Mouse (Mus musculus): ENCODE results near the gene Ikzf1.

The Ikzf1 gene

DNA sequence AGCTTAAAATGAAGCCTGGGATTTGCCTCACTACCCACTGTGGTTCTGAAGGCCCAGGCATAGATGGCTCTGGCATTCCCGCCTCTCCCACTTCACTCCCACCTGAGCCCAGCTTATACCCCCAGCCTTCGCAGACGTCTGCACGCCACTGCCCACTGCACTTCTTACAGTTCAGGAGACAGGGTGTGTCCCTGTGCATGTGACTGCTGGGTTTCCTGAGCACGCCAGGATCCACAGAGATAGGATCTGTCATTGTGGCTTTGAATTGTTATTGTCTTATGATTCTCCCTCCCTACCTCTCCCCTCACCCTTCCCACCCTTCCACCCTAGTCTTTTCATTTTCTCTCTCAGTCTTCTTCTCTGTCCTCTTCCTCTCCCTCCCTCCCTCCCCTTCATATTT, 34.9 kb downstream of the Ikzf1 start:
- DNase-seq (ENCODE audit: low spot score in 2 of 2): no peak

DNA sequence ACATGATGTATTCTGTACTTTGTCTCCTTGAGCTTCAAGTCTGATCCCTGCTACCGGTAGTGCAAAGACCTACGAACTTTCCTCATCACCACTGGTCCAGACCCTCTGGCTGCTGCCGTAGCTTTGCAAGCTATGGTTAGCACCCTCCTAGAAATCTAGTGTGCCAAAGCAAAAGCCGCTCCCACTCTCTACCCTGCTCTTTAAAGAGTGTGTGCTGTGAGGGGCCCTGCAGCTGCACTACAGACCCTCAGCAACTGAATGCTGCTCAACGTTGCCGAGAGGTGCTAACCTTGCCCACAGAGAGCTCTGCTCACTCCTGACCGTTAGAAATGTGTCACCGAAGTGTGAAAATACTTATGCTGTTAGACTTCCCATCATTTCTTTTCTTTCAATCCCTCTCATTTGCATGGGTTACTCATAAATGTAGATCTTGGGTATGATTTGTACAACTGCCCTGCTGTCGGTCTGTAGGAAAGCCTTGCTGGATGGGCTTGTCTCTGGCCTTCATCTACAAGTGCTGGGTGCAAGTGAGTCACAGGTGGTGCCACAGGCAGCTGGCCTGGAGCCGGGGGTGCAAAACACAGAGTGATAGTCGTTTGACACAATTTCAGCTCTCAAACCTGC, 40.6 kb downstream of the Ikzf1 start:
- no peak for DNase-seq (ENCODE audit: low spot score in 2 of 2)

DNA sequence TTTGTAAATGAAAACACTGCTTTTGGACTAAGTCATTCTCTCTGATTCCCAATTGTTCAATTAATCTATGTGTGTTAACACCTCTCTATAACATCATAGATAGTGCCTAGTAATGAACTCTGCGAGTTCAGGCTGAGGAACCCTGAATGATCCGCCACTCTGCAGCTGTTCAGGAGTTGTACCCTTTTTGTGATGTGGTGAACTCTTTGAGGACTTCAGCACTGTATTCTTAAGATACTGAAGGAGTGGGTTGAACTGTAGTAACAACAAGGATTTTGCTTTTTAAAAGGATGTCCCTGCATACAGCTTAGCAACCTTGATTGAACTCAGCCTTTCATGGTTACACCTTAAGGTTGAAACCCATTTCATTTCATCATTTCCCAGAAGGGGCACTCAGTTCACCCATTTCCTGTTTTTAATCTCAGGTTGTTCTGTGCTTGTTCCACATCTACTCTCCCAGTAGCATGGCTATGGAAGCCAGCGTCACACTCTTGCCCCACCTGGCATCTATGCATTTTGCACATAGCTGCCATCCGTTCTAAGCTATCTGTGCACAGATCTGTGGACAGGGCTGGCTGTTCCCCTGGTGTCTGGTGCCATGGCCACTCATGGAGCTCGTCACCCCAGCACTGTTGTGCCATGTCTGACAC, 41.2 kb downstream of the Ikzf1 start:
- DNase-seq (ENCODE audit: low spot score in 2 of 2): no peak

DNA sequence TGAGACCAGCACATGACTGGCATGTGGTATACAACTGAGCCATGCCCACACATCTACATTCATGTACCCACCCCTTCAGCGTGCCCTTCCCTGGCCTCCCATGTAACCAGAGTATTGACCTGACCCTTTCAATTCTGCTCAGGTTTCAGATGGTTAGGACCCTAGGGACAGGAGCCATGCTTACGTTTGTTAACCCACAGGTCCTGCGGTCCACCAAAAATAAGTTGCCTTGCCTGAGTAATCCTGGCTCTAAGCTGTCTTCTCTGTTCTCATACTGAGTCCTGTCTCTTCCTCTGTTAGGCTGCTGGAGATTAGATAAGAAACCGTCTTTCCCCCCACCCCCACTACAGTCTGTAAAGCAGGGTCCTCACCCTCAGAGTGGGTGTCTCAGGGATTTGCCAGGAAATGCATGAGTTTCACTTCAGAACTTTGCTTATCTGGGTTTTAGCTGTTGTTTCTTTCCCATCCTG, 42.0 kb downstream of the Ikzf1 start:
- no peak for DNase-seq (ENCODE audit: low spot score in 2 of 2)

DNA sequence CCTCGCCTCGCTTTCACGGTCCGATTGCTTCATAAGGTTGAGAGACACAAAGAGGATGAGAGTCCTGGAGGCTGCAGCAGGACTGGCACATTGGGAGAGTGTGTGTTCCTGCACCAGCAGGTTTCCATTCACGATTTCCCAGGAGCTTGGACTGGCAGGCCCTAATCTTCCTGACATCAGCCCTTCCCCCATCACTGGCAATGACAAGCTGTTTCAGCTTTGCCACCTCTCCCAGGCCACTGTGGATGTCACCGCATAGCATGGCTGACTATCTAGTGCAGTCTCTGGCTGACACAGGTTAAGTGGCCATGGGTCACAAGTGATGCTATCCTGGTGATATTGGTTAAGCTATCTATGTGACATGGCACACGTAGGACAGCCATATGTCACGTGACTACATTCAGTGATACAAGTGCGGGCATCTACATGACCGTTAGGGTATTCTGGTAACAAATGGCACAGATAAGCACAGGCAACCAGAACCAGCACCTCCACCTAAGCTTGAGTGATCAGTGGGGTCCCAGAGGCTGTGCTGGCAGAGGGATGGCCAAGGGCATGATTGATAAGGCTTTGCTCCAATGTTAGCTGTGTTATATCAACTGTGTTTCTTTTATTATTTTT, 43.2 kb downstream of the Ikzf1 start:
- DNase-seq (ENCODE audit: low spot score in 2 of 2): no peak

DNA sequence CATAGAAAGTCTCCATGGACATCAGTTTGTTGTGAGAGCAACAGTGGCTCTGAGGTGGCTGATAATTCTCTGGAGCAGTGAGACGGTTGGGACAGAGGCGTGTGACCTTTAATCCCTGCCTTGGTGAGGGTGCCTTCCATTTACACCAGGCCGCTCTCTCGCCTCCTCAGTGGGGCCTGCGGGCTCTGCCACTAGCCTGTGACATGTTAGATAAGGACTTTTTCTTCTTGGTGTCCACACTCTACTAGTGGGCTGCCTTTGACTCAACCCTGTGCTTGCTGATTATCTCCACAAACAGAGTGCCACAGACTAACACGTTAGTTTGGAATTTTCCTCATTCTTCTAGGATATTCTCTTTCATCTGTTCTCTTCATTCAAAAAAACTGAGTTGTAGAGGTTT, 44.4 kb downstream of the Ikzf1 start:
- peak; percentile 65 to 74 for DNase-seq (ENCODE audit: low spot score in 2 of 2)

DNA sequence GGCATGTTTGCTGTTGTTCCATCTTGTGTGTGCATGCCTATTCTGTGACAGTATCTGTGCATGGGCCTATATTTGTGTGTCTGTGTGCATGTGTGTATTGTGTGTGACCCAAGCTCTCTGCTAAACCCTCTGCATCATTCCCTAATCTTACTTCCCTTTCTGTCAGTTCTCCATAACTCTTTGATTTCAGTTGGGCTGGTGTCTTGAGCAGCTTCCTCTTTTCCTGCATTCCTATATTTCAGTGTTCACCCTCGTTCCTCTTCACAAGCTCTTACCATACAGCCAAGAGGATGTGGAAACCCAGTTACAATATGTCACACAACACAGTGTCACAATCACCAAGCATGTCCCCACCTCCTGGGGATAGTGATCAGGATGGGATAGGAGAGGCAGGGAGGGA, 45.3 kb downstream of the Ikzf1 start:
- DNase-seq (ENCODE audit: low spot score in 2 of 2): no peak

DNA sequence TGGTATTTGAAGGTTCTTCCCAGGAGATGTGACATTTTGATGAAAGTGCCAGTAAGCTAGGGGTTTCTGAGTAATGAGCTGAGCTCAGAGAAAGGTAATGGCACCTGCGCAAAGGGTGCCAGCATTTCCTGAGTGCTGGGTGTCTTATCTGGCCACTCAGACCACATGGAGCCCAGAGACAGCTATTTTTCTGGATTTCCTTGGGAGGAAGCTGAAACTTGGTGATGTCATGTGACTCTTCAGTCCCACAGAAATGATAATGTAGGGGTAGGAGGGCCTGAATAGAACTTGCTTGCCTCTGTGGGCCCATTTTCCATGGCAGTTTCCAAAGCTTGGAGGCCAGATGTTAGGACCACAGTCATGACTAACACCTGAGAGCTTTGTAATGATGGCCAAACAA, 46.9 kb downstream of the Ikzf1 start:
- no peak for DNase-seq (ENCODE audit: low spot score in 2 of 2)

DNA sequence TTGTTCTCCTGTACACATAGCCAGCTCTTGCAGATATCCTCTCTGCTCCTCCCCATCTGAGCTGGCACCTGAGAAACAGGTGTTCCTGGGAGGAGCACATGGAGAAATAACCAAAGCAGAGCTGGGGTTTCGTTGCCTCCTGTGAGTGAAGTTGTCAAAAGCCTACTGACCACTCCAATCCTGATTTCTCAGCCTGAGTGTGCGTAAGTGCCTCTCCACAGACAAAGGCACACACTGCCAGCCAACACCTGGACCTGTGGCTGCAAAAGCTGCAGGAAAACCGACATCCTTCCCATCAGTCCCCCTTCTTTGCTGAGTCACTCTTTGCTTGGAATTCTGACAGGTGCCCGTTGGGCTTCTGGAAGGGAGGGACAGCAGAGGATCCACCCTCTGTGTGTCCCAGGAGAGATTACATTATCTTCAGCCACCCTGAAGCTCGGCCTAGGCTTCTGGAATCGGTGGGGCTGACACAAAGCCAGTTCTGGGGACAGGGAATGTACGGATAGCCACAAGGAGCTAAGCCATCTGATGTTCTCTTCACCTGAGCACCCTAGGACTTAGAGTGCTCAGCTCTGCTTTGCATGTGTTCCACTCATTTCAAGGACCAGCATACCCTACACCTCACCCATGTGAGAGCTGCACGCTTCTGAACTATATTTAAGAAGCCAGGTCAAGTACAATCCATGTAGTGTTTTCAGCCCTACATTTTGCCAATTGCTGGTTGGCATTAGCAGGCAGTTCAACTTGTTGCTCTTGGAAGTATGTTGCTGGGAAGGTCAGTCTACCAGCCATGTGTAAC, 48.4 kb downstream of the Ikzf1 start:
- DNase-seq (ENCODE audit: low spot score in 2 of 2): peak; percentile 58 to 59

DNA sequence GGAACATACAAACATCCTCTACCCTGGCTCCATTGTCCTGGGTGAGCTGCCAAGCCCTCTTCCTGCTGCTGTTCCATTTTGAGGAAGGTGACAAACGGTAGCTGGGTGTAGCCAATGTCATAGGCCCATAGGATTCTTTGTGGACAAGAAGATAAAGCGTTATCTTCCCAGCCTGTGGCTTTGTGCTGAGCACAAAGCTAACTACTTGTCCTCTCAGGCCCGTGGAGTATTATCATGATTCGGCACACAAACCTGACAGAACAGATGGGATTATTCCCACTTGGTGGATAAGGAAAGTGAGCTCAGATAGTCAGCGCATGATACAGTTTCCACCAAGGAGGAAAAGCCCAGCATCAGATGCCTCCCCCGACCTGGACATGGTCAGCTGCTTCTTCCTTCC, 50.4 kb downstream of the Ikzf1 start:
- no peak for DNase-seq (ENCODE audit: low spot score in 2 of 2)

DNA sequence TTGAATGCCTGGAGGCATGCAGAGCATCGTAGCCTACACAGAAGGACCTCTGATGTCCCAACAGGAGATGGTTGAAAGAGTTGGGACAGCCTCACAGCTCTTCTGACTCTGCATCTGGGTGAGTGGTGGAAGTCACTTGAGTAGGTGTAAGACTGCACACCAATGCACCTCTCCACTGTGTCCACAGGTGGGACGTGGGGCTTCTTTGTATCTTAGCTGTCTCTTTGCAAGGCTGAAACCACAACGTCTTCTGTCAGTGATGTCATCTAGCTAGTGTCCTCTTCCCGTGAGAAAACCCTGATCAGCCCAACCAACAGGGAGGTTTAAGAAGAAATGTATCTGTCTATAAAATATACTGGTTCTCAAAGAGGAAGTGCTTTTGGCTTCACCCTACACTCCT, 52.1 kb downstream of the Ikzf1 start:
- DNase-seq (ENCODE audit: low spot score in 2 of 2): no peak

DNA sequence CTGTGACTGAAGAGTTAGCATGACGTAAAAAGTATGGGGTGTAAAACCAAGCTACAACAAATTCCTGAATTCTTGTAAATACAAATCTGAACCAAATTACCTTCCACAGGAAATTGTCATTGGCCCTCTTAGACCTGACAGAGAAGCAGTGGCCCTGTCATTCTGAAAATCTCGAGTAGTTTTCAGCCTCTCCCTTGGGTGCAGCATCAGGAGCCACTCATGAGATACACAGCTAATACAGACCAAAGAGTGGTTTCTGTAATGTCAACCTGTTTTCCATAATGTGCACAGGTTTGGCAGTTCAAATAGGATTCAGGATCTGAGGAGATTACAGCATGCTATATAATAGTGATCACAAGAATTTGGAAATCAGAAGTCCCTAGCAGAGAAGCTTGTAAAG, 52.8 kb downstream of the Ikzf1 start:
- no peak for DNase-seq (ENCODE audit: low spot score in 2 of 2)

DNA sequence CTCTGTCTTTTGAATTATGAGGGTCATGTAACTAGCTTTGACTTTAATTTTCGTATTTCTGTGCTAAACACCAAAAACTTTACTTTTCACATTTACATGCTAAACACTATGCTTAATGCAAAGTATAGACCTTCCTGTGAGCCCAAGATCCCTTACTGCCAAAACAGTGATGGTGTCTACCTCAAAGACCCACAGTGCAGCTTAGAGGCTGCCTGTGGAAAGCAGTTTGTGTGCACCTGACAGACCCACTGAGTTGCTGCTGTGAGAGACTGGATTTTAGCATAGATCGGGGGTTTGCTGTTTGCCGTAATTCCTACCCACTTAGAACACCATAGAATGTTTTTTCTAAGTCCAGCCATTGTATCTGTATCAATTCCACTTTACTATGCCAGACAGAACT, 54.3 kb downstream of the Ikzf1 start:
- no peak for DNase-seq (ENCODE audit: low spot score in 2 of 2)

DNA sequence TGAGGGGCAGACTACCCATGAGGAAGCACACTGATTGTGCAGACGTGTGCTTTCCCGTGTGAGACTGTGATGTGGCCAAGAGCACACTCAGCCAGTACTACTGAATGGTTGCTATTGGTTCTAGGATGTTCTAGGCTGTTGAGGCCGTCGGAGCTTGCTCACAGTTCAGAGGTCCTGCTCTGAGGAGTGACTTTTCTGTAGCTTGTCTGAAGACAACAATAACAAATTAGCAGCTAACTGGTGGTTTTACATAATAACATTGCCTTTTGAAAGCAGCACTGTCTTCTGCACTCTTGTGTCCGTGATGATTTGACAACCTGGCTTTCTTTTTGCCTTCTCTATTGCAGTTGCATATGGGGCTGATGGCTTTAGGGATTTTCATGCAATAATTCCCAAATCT, 55.8 kb downstream of the Ikzf1 start:
- DNase-seq (ENCODE audit: low spot score in 2 of 2): no peak

DNA sequence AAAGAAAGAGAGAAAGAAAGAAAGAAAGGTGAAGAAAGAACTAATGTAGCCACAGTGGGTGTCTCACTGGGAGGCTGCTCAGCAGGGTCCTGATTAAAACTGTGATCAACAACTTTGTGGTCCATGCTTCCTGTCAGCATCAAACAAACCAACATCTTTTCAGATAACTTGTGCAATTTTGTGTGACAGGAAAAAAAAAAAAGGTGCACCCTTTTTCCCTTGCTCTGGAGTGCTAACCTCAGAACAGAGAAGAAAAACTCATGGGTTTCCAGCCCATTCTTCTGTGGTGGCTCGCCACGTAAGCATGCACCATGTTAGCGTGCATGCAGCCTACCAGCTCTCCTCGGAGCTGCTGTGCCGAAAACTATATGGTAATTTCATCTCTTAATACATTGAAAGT, 56.8 kb downstream of the Ikzf1 start:
- DNase-seq (ENCODE audit: low spot score in 2 of 2): no peak

DNA sequence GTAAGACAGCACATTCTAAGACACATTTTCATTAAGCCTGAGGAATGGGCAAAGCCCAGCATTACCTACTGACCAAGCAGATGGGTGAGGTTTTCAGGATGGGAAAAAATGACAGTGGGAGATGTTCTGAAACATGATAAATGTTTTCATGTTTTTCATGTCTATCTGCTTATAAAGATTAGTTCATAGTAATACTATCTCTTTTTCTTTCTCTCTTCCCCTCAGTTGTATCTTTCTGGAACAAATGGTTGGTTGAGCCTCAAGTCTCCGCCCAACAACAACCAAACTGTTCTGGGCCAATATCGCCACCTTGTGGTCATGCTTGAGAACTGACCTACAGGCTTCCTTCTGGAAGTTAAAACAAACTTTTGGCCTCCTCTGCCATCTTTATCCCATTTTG, 57.8 kb downstream of the Ikzf1 start:
- DNase-seq (ENCODE audit: low spot score in 2 of 2): peak; percentile 72 to 85

DNA sequence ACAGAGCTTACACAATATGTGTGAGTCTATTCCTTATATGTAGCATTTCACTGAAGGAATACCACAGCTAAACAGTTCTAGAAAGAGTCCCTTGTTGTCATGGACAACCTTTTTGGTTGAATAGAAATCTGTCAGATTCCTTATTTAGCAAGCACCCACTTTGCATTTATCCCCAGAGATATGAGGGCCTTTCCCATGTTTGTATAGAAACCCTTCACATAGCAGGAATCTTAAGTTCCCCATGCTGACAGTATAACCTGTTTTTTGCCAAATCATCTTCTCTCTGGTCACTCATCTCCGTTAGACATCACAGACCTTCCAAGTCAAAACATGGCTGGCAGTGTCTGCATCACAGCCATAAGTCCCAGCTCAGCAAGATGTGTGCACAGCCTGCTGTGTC, 59.4 kb downstream of the Ikzf1 start:
- DNase-seq (ENCODE audit: low spot score in 2 of 2): no peak

DNA sequence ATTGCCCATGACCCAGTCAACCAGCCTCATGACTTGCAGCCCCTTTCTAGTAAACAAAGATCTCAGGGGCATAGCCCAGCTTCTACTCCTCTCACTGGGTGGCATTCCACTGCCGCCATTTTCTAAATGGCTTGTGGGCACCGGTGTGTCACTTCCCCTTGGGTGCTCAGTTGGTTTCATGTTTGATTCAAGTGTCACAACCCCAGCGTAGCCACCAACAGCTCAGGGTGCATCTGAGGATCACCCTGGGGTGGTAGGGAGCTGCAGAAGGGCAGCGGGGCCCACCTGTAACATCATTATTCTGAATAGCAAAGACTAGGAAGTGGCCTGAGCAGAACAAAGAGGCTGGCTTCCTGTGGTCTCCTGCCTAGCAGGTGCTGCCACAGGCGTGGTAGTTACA, 66.3 kb downstream of the Ikzf1 start:
- DNase-seq (ENCODE audit: low spot score in 2 of 2): no peak

DNA sequence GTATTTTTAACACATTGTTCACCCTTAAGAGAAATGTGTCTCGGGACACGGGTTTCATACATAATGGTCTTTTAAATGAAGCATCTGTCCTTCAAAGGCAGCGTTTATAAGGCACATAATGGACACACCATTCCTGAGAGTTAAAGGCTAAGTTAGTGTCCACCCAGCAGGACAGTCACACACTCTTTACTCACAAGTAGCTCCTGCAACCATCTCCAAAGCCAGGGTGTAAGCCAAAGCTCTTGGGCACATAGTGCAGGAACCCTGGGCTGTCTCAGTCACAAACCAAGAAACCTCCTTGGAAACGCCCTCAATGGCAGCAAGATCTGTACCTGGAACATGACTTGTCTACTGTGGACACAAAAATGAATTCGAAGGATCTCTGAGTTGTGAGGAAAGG, 68.1 kb downstream of the Ikzf1 start:
- DNase-seq (ENCODE audit: low spot score in 2 of 2): no peak

DNA sequence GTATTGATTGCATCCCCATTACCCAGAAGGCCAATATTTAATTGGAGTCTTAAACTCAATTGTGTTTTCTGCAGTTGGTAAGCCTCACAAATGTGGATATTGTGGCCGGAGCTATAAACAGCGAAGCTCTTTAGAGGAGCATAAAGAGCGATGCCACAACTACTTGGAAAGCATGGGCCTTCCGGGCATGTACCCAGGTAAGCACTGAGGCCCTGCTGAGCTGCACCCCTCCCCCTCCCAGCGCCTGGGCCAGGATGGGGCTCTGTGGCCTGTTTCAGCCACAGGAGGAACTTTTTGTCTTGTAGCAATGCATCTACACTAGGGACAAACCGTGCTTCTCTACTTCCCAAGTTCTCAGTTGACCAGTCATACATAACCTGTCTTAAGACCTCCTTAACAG, 73.3 kb downstream of the Ikzf1 start:
- no peak for DNase-seq (ENCODE audit: low spot score in 2 of 2)

DNA sequence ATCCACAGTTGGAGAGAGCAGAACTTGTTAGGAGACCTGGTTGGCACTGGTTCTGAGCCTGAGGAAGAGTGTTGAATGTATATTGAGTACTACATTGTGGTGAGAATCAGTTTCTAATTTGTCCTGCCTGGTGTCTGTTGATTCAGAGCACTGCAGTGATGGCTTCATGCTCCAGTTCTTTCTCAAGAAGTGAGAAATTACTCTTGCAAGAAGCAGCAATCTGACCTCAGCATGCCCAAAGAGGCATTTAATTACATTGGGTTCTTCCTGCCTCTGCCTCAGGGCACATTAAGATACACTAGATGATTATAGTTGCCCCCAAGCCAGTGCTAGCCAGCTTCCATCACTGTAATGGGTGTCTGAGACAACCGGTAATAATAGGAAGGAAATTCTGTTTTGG, 74.1 kb downstream of the Ikzf1 start:
- no peak for DNase-seq (ENCODE audit: low spot score in 2 of 2)

DNA sequence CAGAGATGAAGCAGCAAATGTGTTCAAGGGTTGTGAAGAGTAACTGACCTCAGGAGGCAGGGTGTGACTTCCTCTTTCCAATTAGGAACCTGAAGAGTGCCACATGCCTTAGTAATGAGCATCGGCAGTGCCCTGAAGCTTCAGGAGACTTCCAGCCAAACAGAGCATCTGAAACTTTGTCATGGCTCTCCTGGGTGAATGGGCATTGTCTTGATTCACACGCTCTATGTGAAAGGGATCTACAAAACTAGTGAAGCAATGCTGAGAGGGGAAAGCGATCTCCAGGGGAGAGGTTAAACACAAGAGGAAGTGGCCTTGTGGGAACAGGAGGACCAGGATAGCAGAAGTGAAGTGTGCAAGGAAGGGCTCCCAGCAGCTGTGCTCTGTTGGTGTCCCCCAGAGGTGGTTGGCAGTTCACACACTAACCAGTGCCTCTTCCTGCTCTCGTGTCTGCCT, 78.4 kb downstream of the Ikzf1 start:
- no peak for DNase-seq (ENCODE audit: low spot score in 2 of 2)

DNA sequence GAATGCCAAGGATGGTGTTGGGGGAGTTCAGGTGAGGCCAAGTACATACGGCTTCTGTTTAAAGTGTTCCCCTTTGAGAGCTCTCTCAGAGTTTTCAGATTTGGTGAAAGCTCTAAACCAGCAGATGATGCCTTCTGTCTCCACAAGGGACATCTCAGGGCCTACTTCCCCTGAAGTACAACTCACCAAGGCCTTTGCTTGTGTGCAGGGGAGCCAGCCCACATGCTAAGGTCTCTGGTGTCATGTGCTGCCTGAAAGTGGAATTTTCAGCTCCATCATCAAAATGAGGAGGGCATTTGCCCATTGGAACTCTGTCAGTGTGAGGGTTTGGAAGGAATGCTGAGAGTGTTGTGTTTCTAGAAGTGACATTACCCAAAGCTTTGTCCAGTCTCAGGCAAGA, 80.6 kb downstream of the Ikzf1 start:
- DNase-seq (ENCODE audit: low spot score in 2 of 2): no peak

All from spleen, postnatal 10 days (tissue).